Mouse (Mus musculus) E14TG2a.4 (cell line): ENCODE results near the gene AA467197.

Experiments
- CTCF ChIP-seq: conservative IDR thresholded peaks from 2 replicates; pipeline ENCODE4 v1.5.1; 2014; ENCODE audit warnings: low read length
- NANOG ChIP-seq: IDR thresholded peaks from 2 replicates; pipeline ENCODE4 v1.6.1; 2014; ENCODE audit warnings: borderline replicate concordance, low read length, mixed read lengths
- POU5F1 ChIP-seq: IDR thresholded peaks from 2 replicates; pipeline ENCODE4 v1.6.1; 2014; ENCODE audit warnings: low read length, borderline replicate concordance

GRCm38 (mm10) chr2:122659825-122660224, 23.0 kb downstream of the AA467197 start:
- TF ChIP-seq CTCF (no peak), NANOG (no peak), POU5F1 (no peak)
